8 mouse cellular contexts compared by ENCODE assay signal in the genomic region with DNA sequence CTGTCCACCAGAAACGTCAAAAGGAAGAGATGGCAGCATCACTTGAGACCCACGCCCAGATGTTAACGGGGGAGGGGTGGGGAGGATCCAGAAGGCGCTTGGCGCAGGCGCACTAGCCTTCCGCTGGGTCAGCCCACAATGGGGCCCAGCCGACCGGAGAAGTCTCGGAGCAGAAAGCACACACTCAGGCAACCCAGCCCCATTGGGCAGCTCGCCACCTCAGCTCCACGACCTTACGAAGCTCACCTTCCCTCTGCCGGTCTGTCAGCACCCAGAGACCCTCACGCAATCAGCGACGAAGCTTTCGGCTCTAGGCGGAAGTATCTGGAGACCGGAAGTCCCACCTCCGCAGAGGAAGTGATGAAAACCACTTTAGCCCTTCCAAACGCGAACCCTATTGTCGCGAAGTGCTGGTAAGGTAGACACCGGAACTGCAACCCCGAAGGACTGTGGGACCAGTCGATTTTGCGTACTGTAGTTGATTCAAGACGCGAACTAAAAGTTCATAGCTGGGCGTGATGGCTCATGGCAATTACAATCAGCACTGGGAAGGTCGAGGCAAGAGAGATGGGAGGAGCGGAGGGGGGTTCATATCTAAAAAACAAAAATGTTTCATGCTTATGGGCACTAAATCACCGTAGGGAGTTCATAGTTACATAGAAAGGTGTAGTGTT. TPM values are rescaled to one million over a fixed set of nuclear protein-coding genes. Genes with fewer than 3 reads are reported as not detected.
A peak's percentile ranks its signal among the peaks of the same experiment; 100 is the strongest.
DNase-seq lines count a peak whose midpoint lies in the region; ATAC-seq and TF ChIP-seq lines count a peak whose summit lies in the region.

Tbce (minus strand) TSS at position 347 of the 674 bp plus-strand sequence.

- in situ Hi-C loops in ES-E14 (cut with MboI; ENCODE audit: low sequenced_read_pairs in 2 of 2, unreplicated experiment in 2 of 2) = no loop called here

- H3K4me2 ChIP-seq in forebrain, embryonic 16.5 days (ENCODE audit: low read length) = peak within 1 kb of the TSS; percentile 87
- peak within 1 kb of the TSS; percentile 88 for H3K4me2 ChIP-seq in lung, embryonic 14.5 days

- H3K4me3 ChIP-seq in ES-E14 (ENCODE audit: insufficient read depth in 1 of 2, low read depth in 1 of 2, low read length in 2 of 2, poor library complexity in 1 of 2, severe bottlenecking in 1 of 2) = peak within 1 kb of the TSS; percentile 98 to 99
- H3K4me3 ChIP-seq in forebrain, embryonic 16.5 days (replicated peaks; ENCODE audit: low read length) = peak within 1 kb of the TSS; percentile 77
- H3K4me3 ChIP-seq in layer of hippocampus, adult 2 months = peak within 1 kb of the TSS; percentile 81
- peak within 1 kb of the TSS; percentile 64 for H3K4me3 ChIP-seq in lung, embryonic 14.5 days (ENCODE audit: low read depth, low read length)
- peak within 1 kb of the TSS; percentile 78 for H3K4me3 ChIP-seq in olfactory bulb, adult 2 months (ENCODE audit: insufficient read depth, low read depth, low read length)
- H3K4me3 ChIP-seq in thymus, adult 2 months (ENCODE audit: control insufficient read depth, insufficient read depth, low read length) = peak within 1 kb of the TSS; percentile 79

- under 1% methylated on average over 35 of the region's 35 CpGs for WGBS in forebrain, embryonic 16.5 days
- WGBS in lung, embryonic 14.5 days = under 1% methylated on average over 35 of the region's 35 CpGs
- under 1% methylated on average over 35 of the region's 35 CpGs for WGBS in olfactory bulb, adult 2 months
- WGBS in thymus, adult 2 months = under 1% methylated on average over 35 of the region's 35 CpGs

- peak; percentile 97 for ATAC-seq in forebrain, embryonic 16.5 days
- ATAC-seq in lung, embryonic 14.5 days (ENCODE audit: insufficient read depth) = peak; percentile 97

- peak; percentile 78 for DNase-seq in ES-E14 (ENCODE audit: low read depth, low spot score)
- DNase-seq in cerebellum, adult 11-12 months = peak; percentile 90
- peak; percentile 88 to 93 for DNase-seq in heart, postnatal 36 days
- peak; percentile 90 for DNase-seq in layer of hippocampus, adult 2 months (ENCODE audit: low spot score in 2 of 2)
- DNase-seq in lung, embryonic 14.5 days = peak; percentile 93
- peak; percentile 90 for DNase-seq in thymus, adult 2 months

- TF ChIP-seq POLR2A in olfactory bulb, adult 2 months (IDR thresholded peaks at IDR 0.05; ENCODE audit: insufficient read depth, low read depth, low read length) = peak; percentile 38; the same call in 1 of the 2 replicates
- no peak; the same call in 1 of the 2 replicates for TF ChIP-seq POLR2A in thymus, adult 2 months (IDR thresholded peaks at IDR 0.05; ENCODE audit: control insufficient read depth, extremely low read depth, insufficient read depth, low read length, poor library complexity)

- H3K27me3 ChIP-seq in forebrain, embryonic 16.5 days (replicated peaks; ENCODE audit: control insufficient read depth, insufficient read depth, low read length) = no peaks in the 10 kb centered on the region
- no peaks in the 10 kb centered on the region for H3K27me3 ChIP-seq in lung, embryonic 14.5 days (ENCODE audit: insufficient read depth, low read length)
- no peaks in the 10 kb centered on the region for H3K27me3 ChIP-seq in thymus, adult 2 months (ENCODE audit: control insufficient read depth, insufficient read depth, low read length)

- H3K27ac ChIP-seq in ES-E14 (ENCODE audit: insufficient read depth, low read depth, low read length, poor library complexity, severe bottlenecking) = peak within 1 kb of the TSS; percentile 100
- H3K27ac ChIP-seq in forebrain, embryonic 16.5 days (ENCODE audit: low read length) = peak within 1 kb of the TSS; percentile 97
- peak within 1 kb of the TSS; percentile 100 for H3K27ac ChIP-seq in layer of hippocampus, adult 2 months
- H3K27ac ChIP-seq in lung, embryonic 14.5 days (ENCODE audit: low read depth) = peak within 1 kb of the TSS; percentile 97
- H3K27ac ChIP-seq in olfactory bulb, adult 2 months (ENCODE audit: insufficient read depth, low read depth, low read length) = peak within 1 kb of the TSS; percentile 93
- H3K27ac ChIP-seq in thymus, adult 2 months (ENCODE audit: control insufficient read depth, insufficient read depth, low read length) = peak within 1 kb of the TSS; percentile 91

- peak within 1 kb of the TSS; percentile 100 for H3K9ac ChIP-seq in ES-E14 (ENCODE audit: insufficient read depth, low read depth, low read length, poor library complexity, severe bottlenecking)
- peak within 1 kb of the TSS; percentile 92 for H3K9ac ChIP-seq in forebrain, embryonic 16.5 days (replicated peaks; ENCODE audit: low read depth, low read length)
- H3K9ac ChIP-seq in lung, embryonic 14.5 days = peak within 1 kb of the TSS; percentile 86

- TF ChIP-seq CTCF in layer of hippocampus, adult 2 months (conservative IDR thresholded peaks at IDR 0.05) = peak; percentile 63
- TF ChIP-seq CTCF in lung, embryonic 14.5 days (IDR thresholded peaks at IDR 0.05; ENCODE audit: low read depth) = no peak
- no peak for TF ChIP-seq CTCF in olfactory bulb, adult 2 months (IDR thresholded peaks at IDR 0.05; ENCODE audit: insufficient read depth, low read depth, low read length)
- 0 out of 2 replicates have a peak, but pooled peaks have one; percentile 32 for TF ChIP-seq CTCF in thymus, adult 2 months (IDR thresholded peaks at IDR 0.05; ENCODE audit: borderline replicate concordance, control insufficient read depth, extremely low read depth, insufficient read depth, low read length, poor library complexity)

- no peaks in the 10 kb centered on the region for H3K36me3 ChIP-seq in ES-E14 (ENCODE audit: control insufficient read depth, insufficient read depth, low read length, poor library complexity, severe bottlenecking)
- H3K36me3 ChIP-seq in forebrain, embryonic 16.5 days (ENCODE audit: control insufficient read depth, insufficient read depth) = no peaks in the 10 kb centered on the region
- no peaks in the 10 kb centered on the region for H3K36me3 ChIP-seq in lung, embryonic 14.5 days (ENCODE audit: insufficient read depth)
- no peaks in the 10 kb centered on the region for H3K36me3 ChIP-seq in thymus, adult 2 months (ENCODE audit: control insufficient read depth, insufficient read depth, low read length)

- peaks cover 3 to 4% of the 10 kb centered on the region in 2 experiments; a peak in 2 of 4 replicates for H3K4me1 ChIP-seq in ES-E14 (ENCODE audit: control insufficient read depth in 2 of 2, insufficient read depth in 2 of 2, low read length in 2 of 2, poor library complexity in 1 of 2)
- peaks cover 10% of the 10 kb centered on the region for H3K4me1 ChIP-seq in forebrain, embryonic 16.5 days (replicated peaks; ENCODE audit: control insufficient read depth, insufficient read depth, low read length)
- H3K4me1 ChIP-seq in lung, embryonic 14.5 days (ENCODE audit: insufficient read depth) = no peaks in the 10 kb centered on the region; the same call in 1 of the 2 replicates
- peaks cover 3% of the 10 kb centered on the region for H3K4me1 ChIP-seq in olfactory bulb, adult 2 months (ENCODE audit: control insufficient read depth, insufficient read depth, low read length)
- H3K4me1 ChIP-seq in thymus, adult 2 months (replicated peaks; ENCODE audit: control insufficient read depth, insufficient read depth, low read length) = peaks cover 7% of the 10 kb centered on the region

- H3K9me3 ChIP-seq in ES-E14 (ENCODE audit: control insufficient read depth, insufficient read depth, low read depth, low read length) = no peaks in the 10 kb centered on the region
- no peaks in the 10 kb centered on the region for H3K9me3 ChIP-seq in forebrain, embryonic 16.5 days (ENCODE audit: control insufficient read depth, low read length)
- no peaks in the 10 kb centered on the region for H3K9me3 ChIP-seq in lung, embryonic 14.5 days (ENCODE audit: low read depth, low read length)

- intact Hi-C loops in heart, postnatal 36 days (cut with DNase I) = loop anchor here (2.0 kb wide), 2 partner anchors 23 to 85 kb away; partner anchors contain the start of genes Arid4b, B3galnt2 and Ggps1

TF ChIP-seq in ES-E14, 5 proteins besides CTCF, POLR2A, EP300 and RAD21:
- TF ChIP-seq CHD2 (IDR thresholded peaks at IDR 0.05; ENCODE audit: low read depth, low read length) = no peak
- TF ChIP-seq HCFC1 (IDR thresholded peaks at IDR 0.05; ENCODE audit: borderline replicate concordance, insufficient read depth, low read length) = no peak
- no peak for TF ChIP-seq ZC3H11A (IDR thresholded peaks at IDR 0.05; ENCODE audit: borderline replicate concordance, low read depth, low read length)
- TF ChIP-seq MAFK (IDR thresholded peaks at IDR 0.05; ENCODE audit: insufficient read depth, low read depth, low read length) = no peak
- no peak for TF ChIP-seq ZNF384 (IDR thresholded peaks at IDR 0.05; ENCODE audit: low read depth, low read length)

RNA-seq across cellular contexts. Expression of gene Tbce, which starts in this region (rescaled TPM):
- total RNA-seq in ES-E14 (2012; rRNA removed) = 32.1 and 38.8 TPM in 2 replicates
- 105 and 113 TPM in 2 replicates for polyA plus RNA-seq in forebrain, embryonic 16.5 days (2015; fragmentation: Nextera tagmentation; extraction: Ambion mirVana)
- 10 to 100 TPM; 19.1 to 23.5 TPM for total RNA-seq in heart, postnatal 36 days (2021)
- 10 to 100 TPM; 85.4 to 95.3 TPM for total RNA-seq in layer of hippocampus, adult 2 months (2021)
- polyA plus RNA-seq in lung, embryonic 14.5 days (2014; fragmentation: Nextera tagmentation; extraction: Ambion mirVana) = 51.9 and 54.7 TPM in 2 replicates
- polyA plus RNA-seq in olfactory bulb, adult 2 months (2012; ENCODE audit: insufficient read depth, insufficient read length, low replicate concordance, missing spikeins) = not detected in 2 replicates
- 28.4 and 36.7 TPM in 2 replicates for polyA plus RNA-seq in thymus, adult 2 months (2012; rRNA removed)

Comparison
In these comparisons a context has a peak if more than half of its experiments do, and no peak if none do; other contexts are left out.
1. Peak in every context shown above with its lines: DNase-seq, ATAC-seq, H3K4me3 ChIP-seq and H3K27ac ChIP-seq.
2. RNA of gene Tbce (polyA plus RNA-seq): 105 to 113 TPM in forebrain, embryonic 16.5 days, 51.9 to 54.7 TPM in lung, embryonic 14.5 days and 28.4 to 36.7 TPM in thymus, adult 2 months; not detected in olfactory bulb, adult 2 months; every median in the first group is over 10 times any median in the second.
3. CTCF ChIP-seq: peak in layer of hippocampus, adult 2 months (single experiment) and thymus, adult 2 months (single experiment); none in lung, embryonic 14.5 days (single experiment) and olfactory bulb, adult 2 months (single experiment).